Mouse (Mus musculus) liver, embryonic 14.5 days (tissue): Measurements from ENCODE around the gene Ppard. TPM values are rescaled to one million over a fixed set of nuclear protein-coding genes. Genes with fewer than 3 reads are reported as not detected.
A peak's percentile ranks its signal among the peaks of the same experiment; 100 is the strongest.

Source experiments
- ATAC-seq: fragments of 200-750 bp; cut with Nextera tagmentation; 2 replicates; pipeline ENCODE4 v1.8.0; 2017; ENCODE audit warnings: moderate number of reproducible peaks, mild to moderate bottlenecking, moderate library complexity; ENCODE audit not compliant: insufficient read depth
- DNase-seq, 3 experiments: peaks; one replicate each; pipeline ENCODE4 v3.0.0-alpha.2; 2012 to 2013; ENCODE audit warnings: low read depth in 3 of 3, low spot score in 3 of 3
- H3K27ac ChIP-seq: fragments of 300-500 bp; sonication (generic); 2 replicates; pipeline ENCODE4 v1.5.1; 2014; ENCODE audit warnings: moderate library complexity, mild to moderate bottlenecking, control low read depth, inconsistent platforms
- H3K27me3 ChIP-seq: fragments of 300-500 bp; sonication (generic); 2 replicates; pipeline ENCODE4 v1.6.1; 2014; ENCODE audit warnings: mild to moderate bottlenecking, low read length, moderate library complexity; ENCODE audit not compliant: control insufficient read depth, insufficient read depth
- H3K36me3 ChIP-seq: fragments of 300-500 bp; sonication (generic); replicated peaks from 2 replicates; pipeline ENCODE4 v1.6.1; 2014; ENCODE audit warnings: low read depth; ENCODE audit not compliant: control insufficient read depth, insufficient read depth
- H3K4me1 ChIP-seq, 2 experiments: fragments of 200-500 bp in 1 of 2; fragments of 300-500 bp in 1 of 2; sonication (generic) in 1 of 2; replicated peaks; 2 replicates each; pipeline ENCODE4 v1.6.1; 2012 to 2014; ENCODE audit warnings: antibody characterized with exemption in 1 of 2, inconsistent platforms in 1 of 2, low read length in 1 of 2; ENCODE audit not compliant: control insufficient read depth in 2 of 2, insufficient read depth in 2 of 2
- H3K4me2 ChIP-seq: fragments of 300-500 bp; sonication (generic); 2 replicates; pipeline ENCODE4 v1.6.1; 2014; ENCODE audit warnings: low read depth, mild to moderate bottlenecking, control low read depth, moderate library complexity
- H3K4me3 ChIP-seq, 2 experiments: fragments of 200-500 bp in 1 of 2; fragments of 300-500 bp in 1 of 2; sonication (generic) in 1 of 2; 2 replicates each; pipeline ENCODE4 v1.5.1; 2012 to 2014; ENCODE audit warnings: low read depth in 2 of 2, low read length in 2 of 2, mild to moderate bottlenecking in 2 of 2, control low read depth in 1 of 2, inconsistent platforms in 1 of 2, moderate library complexity in 1 of 2; ENCODE audit not compliant: insufficient read depth in 1 of 2
- H3K9ac ChIP-seq: fragments of 300-500 bp; sonication (generic); replicated peaks from 2 replicates; pipeline ENCODE4 v1.6.1; 2014; ENCODE audit warnings: mild to moderate bottlenecking, control low read depth, moderate library complexity
- H3K9me3 ChIP-seq: fragments of 300-500 bp; sonication (generic); 2 replicates; pipeline ENCODE4 v1.6.1; 2016; ENCODE audit warnings: low read length, mixed read lengths; ENCODE audit not compliant: control insufficient read depth
- CTCF ChIP-seq: IDR thresholded peaks from 2 replicates; pipeline ENCODE4 v1.5.1; 2016; ENCODE audit warnings: antibody characterized with exemption, low read depth, control low read depth
- EP300 ChIP-seq: IDR thresholded peaks from 2 replicates; pipeline ENCODE4 v1.6.1; 2016; ENCODE audit warnings: antibody characterized with exemption, low read depth
- WGBS: fragments of 180-500 bp; shearing (Covaris S2); extraction: QIAGEN DNeasy Blood & Tissue Kit; methylation state at CpG from one replicate; pipeline ENCODE4 v1.1.7; 2014; ENCODE audit not compliant: insufficient replicate concordance; 5-methylcytosine and 5-hydroxymethylcytosine counted together
- polyA plus RNA-seq, 2 experiments: library from polyadenylated mRNA; depleted of rRNA in 1 of 2; stranded (reverse) in 1 of 2; unstranded in 1 of 2; fragments of >200 nt; fragmentation: Nextera tagmentation in 1 of 2; extraction: Ambion mirVana in 1 of 2; gene quantifications; 2 replicates each; pipeline versions ENCODE4 v1.2.1 to v1.2.3; 2012 to 2014

The Ppard gene
- polyA plus RNA-seq, 2 experiments: 0.76 to 5.6 TPM

DNA sequence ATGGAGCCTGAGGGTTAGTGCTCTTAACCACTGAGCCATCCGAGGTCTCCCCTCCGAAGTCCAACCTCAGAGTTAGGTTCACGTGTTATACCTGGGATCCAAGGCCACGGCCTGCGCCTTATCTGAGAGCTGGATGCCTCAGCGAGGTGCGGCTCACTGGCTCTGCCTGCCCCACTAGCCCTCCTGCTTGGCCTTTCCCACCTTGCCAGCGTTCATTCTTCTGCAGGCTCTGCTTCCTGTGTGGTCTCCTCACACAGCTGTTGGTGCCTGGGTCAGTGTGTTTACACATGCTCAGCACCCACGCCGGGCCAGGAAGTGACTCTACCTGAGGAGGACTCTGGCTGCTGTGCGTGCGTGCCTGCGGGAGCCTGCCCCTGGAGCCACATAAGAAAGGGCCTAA lies 37.7 kb downstream of the Ppard start:
- H3K9ac ChIP-seq: no peak overlapping the region
- no peak overlapping the region for H3K27ac ChIP-seq
- no peaks in the 10 kb centered on the region for H3K36me3 ChIP-seq
- H3K9me3 ChIP-seq: no peaks in the 10 kb centered on the region
- H3K4me1 ChIP-seq: peaks cover 0 to 7% of the 10 kb centered on the region in 2 experiments; a peak in 1 of 4 replicates
- WGBS: 62% methylated on average over 13 of the region's 13 CpGs
- H3K27me3 ChIP-seq: no peaks in the 10 kb centered on the region
- H3K4me3 ChIP-seq: no peak overlapping the region
- DNase-seq: no peak
- ATAC-seq: no peak
- no peak for TF ChIP-seq CTCF
- no peak for TF ChIP-seq EP300
- H3K4me2 ChIP-seq: no peak overlapping the region

DNA sequence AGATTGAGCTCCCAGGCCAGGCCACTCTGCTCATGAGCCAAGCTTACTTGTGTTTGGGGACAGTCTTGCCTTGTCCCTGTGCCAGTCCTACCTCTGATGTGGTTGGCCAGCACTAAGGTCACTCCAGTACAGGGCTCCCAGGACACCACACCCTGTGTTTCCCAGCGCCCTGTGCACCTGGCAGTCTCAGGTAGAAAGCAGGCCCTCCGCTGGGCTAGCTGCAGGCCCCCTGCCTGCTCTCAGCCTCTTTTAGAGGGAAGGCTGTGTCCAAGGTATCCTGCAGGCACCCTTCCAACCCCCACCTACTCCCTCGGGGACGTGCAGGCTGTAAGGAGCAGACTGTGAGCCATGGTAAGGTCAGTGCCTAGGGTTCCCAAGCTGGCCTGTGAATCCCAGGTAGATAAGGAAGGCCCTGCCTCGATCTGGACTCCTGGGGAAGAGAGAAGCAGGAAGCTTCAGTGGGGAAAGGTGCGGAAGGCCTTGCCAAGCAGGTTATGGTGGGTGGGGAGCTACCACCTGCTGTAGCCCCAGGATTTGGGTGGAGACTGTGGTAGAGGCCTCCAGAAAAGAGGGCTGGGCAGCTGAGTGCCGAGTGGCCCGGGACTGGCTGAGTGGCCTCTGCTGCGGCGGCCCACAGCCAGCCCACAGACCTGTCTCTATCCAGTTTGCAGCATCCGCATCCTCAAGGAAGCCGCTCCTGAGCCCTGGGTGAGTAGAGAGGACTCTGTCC lies 39.2 kb downstream of the Ppard start:
- Histone ChIP-seq H3K4me1 (peaks cover 0 to 7% of the 10 kb centered on the region in 2 experiments; a peak in 1 of 4 replicates), H3K9me3 (no peaks in the 10 kb centered on the region), H3K9ac (no peak overlapping the region), H3K27ac (no peak overlapping the region), H3K4me3 (no peak overlapping the region), H3K27me3 (no peaks in the 10 kb centered on the region), H3K36me3 (no peaks in the 10 kb centered on the region), H3K4me2 (no peak overlapping the region)
- 72% methylated on average over 12 of the region's 12 CpGs for WGBS
- ATAC-seq (no peak), DNase-seq (no peak)
- TF ChIP-seq EP300 (no peak), CTCF (no peak)

DNA sequence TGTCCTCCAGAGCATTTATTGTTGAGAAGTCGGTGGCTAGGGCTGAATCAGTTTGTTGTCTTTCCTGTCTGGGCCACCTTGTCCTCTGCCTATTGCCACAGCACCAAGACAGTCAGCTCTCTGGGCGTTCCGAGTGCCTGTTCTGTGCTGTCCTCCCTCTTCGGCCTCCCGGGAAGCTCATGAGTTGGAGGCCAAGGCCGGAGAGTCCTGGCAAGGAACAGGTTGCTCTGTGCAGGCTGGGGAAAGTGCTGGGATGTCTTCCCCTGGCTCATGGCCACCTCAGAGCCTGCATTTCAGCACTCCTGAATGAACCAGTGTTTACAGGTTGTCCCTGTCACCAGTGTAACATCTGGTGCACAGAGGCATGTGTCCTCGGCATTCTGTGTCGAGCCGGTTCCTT lies 39.8 kb downstream of the Ppard start:
- peaks cover 0 to 7% of the 10 kb centered on the region in 2 experiments; a peak in 1 of 4 replicates for H3K4me1 ChIP-seq

GRCm38 (mm10) chr17:28272837-28273236 lies 40.3 kb downstream of the Ppard start:
- DNase-seq (no peak), ATAC-seq (no peak)
- H3K4me3 ChIP-seq: no peak overlapping the region
- H3K27me3 ChIP-seq: no peaks in the 10 kb centered on the region
- H3K9me3 ChIP-seq: no peaks in the 10 kb centered on the region
- 56% methylated on average over 6 of the region's 6 CpGs for WGBS
- H3K4me2 ChIP-seq: no peak overlapping the region
- TF ChIP-seq EP300: no peak
- no peak for TF ChIP-seq CTCF
- H3K9ac ChIP-seq: no peak overlapping the region
- H3K27ac ChIP-seq: no peak overlapping the region
- peaks cover 2 to 10% of the 10 kb centered on the region in 2 experiments; a peak in 3 of 4 replicates for H3K4me1 ChIP-seq
- no peaks in the 10 kb centered on the region for H3K36me3 ChIP-seq

More for the DNA sequence above, 39.8 kb downstream of the Ppard start:
- Histone ChIP-seq H3K9ac (no peak overlapping the region), H3K4me3 (no peak overlapping the region), H3K27ac (no peak overlapping the region), H3K4me2 (no peak overlapping the region), H3K36me3 (no peaks in the 10 kb centered on the region), H3K27me3 (no peaks in the 10 kb centered on the region), H3K9me3 (no peaks in the 10 kb centered on the region)
- ATAC-seq: no peak
- TF ChIP-seq CTCF: no peak
- no peak for TF ChIP-seq EP300
- DNase-seq: no peak
- WGBS: 76% methylated on average over 9 of the region's 9 CpGs

DNA sequence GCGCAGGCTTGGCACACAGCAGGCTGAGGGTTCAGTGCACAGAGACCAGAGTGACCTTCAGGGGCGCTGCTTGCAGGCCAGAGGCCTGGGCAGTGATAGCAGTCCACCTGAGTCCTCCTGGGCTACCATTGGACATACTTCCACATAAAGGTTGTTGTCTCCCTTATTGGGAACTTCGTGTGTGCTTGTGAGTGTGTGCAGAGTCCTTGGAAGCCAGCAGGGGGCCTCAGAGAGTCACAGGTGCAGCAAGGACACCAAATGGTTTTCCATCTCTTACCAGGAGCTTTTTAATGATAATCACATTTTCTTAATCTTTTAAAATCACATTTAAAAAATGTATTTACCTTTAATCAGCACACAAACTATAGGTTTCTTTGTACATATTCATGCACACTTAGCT lies 42.2 kb downstream of the Ppard start:
- no peaks in the 10 kb centered on the region for H3K27me3 ChIP-seq
- no peak overlapping the region for H3K9ac ChIP-seq
- ATAC-seq (no peak), DNase-seq (no peak)
- H3K4me1 ChIP-seq: peaks cover 4 to 21% of the 10 kb centered on the region in 2 experiments; a peak in 3 of 4 replicates
- no peak overlapping the region for H3K27ac ChIP-seq
- no peaks in the 10 kb centered on the region for H3K36me3 ChIP-seq
- H3K4me3 ChIP-seq: no peak overlapping the region
- WGBS: 55% methylated on average over 3 of the region's 3 CpGs
- H3K9me3 ChIP-seq: no peaks in the 10 kb centered on the region
- TF ChIP-seq CTCF: peak; percentile 77
- no peak for TF ChIP-seq EP300
- H3K4me2 ChIP-seq: no peak overlapping the region
